Mouse (Mus musculus): Measurements from ENCODE around the gene 3110082I17Rik. TPM values are rescaled to one million over a fixed set of nuclear protein-coding genes. Genes with fewer than 3 reads are reported as not detected.
A peak's percentile ranks its signal among the peaks of the same experiment; 100 is the strongest.

The 3110082I17Rik gene
- polyA plus RNA-seq (2012; rRNA removed): 7.1 and 7.4 TPM in 2 replicates

- Histone ChIP-seq H3K27ac (ENCODE audit: insufficient read depth, low read length) (no peak within 1 kb of the TSS), H3K4me1 (ENCODE audit: control insufficient read depth, insufficient read depth, low read length) (no peaks in the 10 kb centered on the region), H3K4me3 (replicated peaks; ENCODE audit: insufficient read depth, low read depth, low read length) (peak within 1 kb of the TSS; percentile 62), H3K27me3 (ENCODE audit: control insufficient read depth, insufficient read depth, low read length) (no peaks in the 10 kb centered on the region)
- peak; percentile 98 to 99 for DNase-seq
- WGBS: 4% methylated on average over 42 of the region's 42 CpGs
- TF ChIP-seq CTCF (IDR thresholded peaks at IDR 0.05; ENCODE audit: borderline replicate concordance, insufficient read depth, low read depth, low read length): no peak
- peak; percentile 69 for TF ChIP-seq POLR2A (IDR thresholded peaks at IDR 0.05; ENCODE audit: borderline replicate concordance, insufficient read depth, low read length)
Measured at GRCm38 (mm10) chr5:139460384-139461067, at the start of gene 3110082I17Rik. Gene 3110082I17Rik, minus strand, starts transcription at chr5:139460527.

GRCm38 (mm10) chr5:139506207-139506606 is 45.9 kb upstream of the 3110082I17Rik start:
- H3K27me3 ChIP-seq (ENCODE audit: control insufficient read depth, insufficient read depth, low read length): no peaks in the 10 kb centered on the region
- 30% methylated on average over 5 of the region's 5 CpGs for WGBS
- H3K4me3 ChIP-seq (replicated peaks; ENCODE audit: insufficient read depth, low read depth, low read length): no peak overlapping the region
- H3K4me1 ChIP-seq (ENCODE audit: control insufficient read depth, insufficient read depth, low read length): peaks cover 5% of the 10 kb centered on the region; the same call in 1 of the 2 replicates
- TF ChIP-seq CTCF (IDR thresholded peaks at IDR 0.05; ENCODE audit: borderline replicate concordance, insufficient read depth, low read depth, low read length) (no peak), POLR2A (IDR thresholded peaks at IDR 0.05; ENCODE audit: borderline replicate concordance, insufficient read depth, low read length) (no peak)
- H3K27ac ChIP-seq (ENCODE audit: insufficient read depth, low read length): no peak overlapping the region
- DNase-seq: no peak

GRCm38 (mm10) chr5:139505073-139505606 is 44.8 kb upstream of the 3110082I17Rik start:
- Histone ChIP-seq H3K27me3 (ENCODE audit: control insufficient read depth, insufficient read depth, low read length) (no peaks in the 10 kb centered on the region), H3K4me1 (ENCODE audit: control insufficient read depth, insufficient read depth, low read length) (peaks cover under 1% of the 10 kb centered on the region; the same call in 1 of the 2 replicates), H3K27ac (ENCODE audit: insufficient read depth, low read length) (no peak overlapping the region), H3K4me3 (replicated peaks; ENCODE audit: insufficient read depth, low read depth, low read length) (no peak overlapping the region)
- TF ChIP-seq POLR2A (IDR thresholded peaks at IDR 0.05; ENCODE audit: borderline replicate concordance, insufficient read depth, low read length) (no peak), CTCF (IDR thresholded peaks at IDR 0.05; ENCODE audit: borderline replicate concordance, insufficient read depth, low read depth, low read length) (peak; percentile 89)
- peak; percentile 83 to 90 for DNase-seq
- WGBS: 6% methylated on average over 12 of the region's 14 CpGs

- Histone ChIP-seq H3K4me3 (replicated peaks; ENCODE audit: insufficient read depth, low read depth, low read length) (no peak overlapping the region), H3K27me3 (ENCODE audit: control insufficient read depth, insufficient read depth, low read length) (no peaks in the 10 kb centered on the region), H3K4me1 (ENCODE audit: control insufficient read depth, insufficient read depth, low read length) (peaks cover 9% of the 10 kb centered on the region), H3K27ac (ENCODE audit: insufficient read depth, low read length) (no peak overlapping the region)
- WGBS: 77% methylated on average over 14 of the region's 14 CpGs
- DNase-seq: no peak
- TF ChIP-seq CTCF (IDR thresholded peaks at IDR 0.05; ENCODE audit: borderline replicate concordance, insufficient read depth, low read depth, low read length) (no peak), POLR2A (IDR thresholded peaks at IDR 0.05; ENCODE audit: borderline replicate concordance, insufficient read depth, low read length) (no peak)
Measured at GRCm38 (mm10) chr5:139502281-139502680, 42.0 kb upstream of the 3110082I17Rik start.

- DNase-seq: no peak
- TF ChIP-seq CTCF (IDR thresholded peaks at IDR 0.05; ENCODE audit: borderline replicate concordance, insufficient read depth, low read depth, low read length) (no peak), POLR2A (IDR thresholded peaks at IDR 0.05; ENCODE audit: borderline replicate concordance, insufficient read depth, low read length) (no peak)
- 17% methylated on average over 5 of the region's 5 CpGs for WGBS
- Histone ChIP-seq H3K4me3 (replicated peaks; ENCODE audit: insufficient read depth, low read depth, low read length) (no peak overlapping the region), H3K27me3 (ENCODE audit: control insufficient read depth, insufficient read depth, low read length) (no peaks in the 10 kb centered on the region), H3K4me1 (ENCODE audit: control insufficient read depth, insufficient read depth, low read length) (peaks cover 9% of the 10 kb centered on the region), H3K27ac (ENCODE audit: insufficient read depth, low read length) (no peak overlapping the region)
Measured at GRCm38 (mm10) chr5:139498791-139499190, 38.5 kb upstream of the 3110082I17Rik start.

- Histone ChIP-seq H3K27me3 (ENCODE audit: control insufficient read depth, insufficient read depth, low read length) (no peaks in the 10 kb centered on the region), H3K4me3 (replicated peaks; ENCODE audit: insufficient read depth, low read depth, low read length) (no peak overlapping the region), H3K27ac (ENCODE audit: insufficient read depth, low read length) (no peak overlapping the region), H3K4me1 (ENCODE audit: control insufficient read depth, insufficient read depth, low read length) (peaks cover 9% of the 10 kb centered on the region)
- no peak for DNase-seq
- TF ChIP-seq POLR2A (IDR thresholded peaks at IDR 0.05; ENCODE audit: borderline replicate concordance, insufficient read depth, low read length) (no peak), CTCF (IDR thresholded peaks at IDR 0.05; ENCODE audit: borderline replicate concordance, insufficient read depth, low read depth, low read length) (0 out of 2 replicates have a peak, but pooled peaks have one; percentile 5)
- 54% methylated on average over 5 of the region's 5 CpGs for WGBS
Measured at GRCm38 (mm10) chr5:139496939-139497338, 36.6 kb upstream of the 3110082I17Rik start.

- Histone ChIP-seq H3K27ac (ENCODE audit: insufficient read depth, low read length) (no peak overlapping the region), H3K4me3 (replicated peaks; ENCODE audit: insufficient read depth, low read depth, low read length) (no peak overlapping the region), H3K4me1 (ENCODE audit: control insufficient read depth, insufficient read depth, low read length) (peaks cover 9% of the 10 kb centered on the region), H3K27me3 (ENCODE audit: control insufficient read depth, insufficient read depth, low read length) (no peaks in the 10 kb centered on the region)
- WGBS: 51% methylated on average over 22 of the region's 22 CpGs
- DNase-seq: no peak
- TF ChIP-seq POLR2A (IDR thresholded peaks at IDR 0.05; ENCODE audit: borderline replicate concordance, insufficient read depth, low read length) (no peak), CTCF (IDR thresholded peaks at IDR 0.05; ENCODE audit: borderline replicate concordance, insufficient read depth, low read depth, low read length) (no peak)
Measured at GRCm38 (mm10) chr5:139495019-139495669, 34.8 kb upstream of the 3110082I17Rik start.
